Mouse (Mus musculus) mesoderm, embryonic 11.5 days (tissue): ENCODE results near the gene Ssbp3.

Experiments
- DNase-seq: peaks from one replicate; pipeline ENCODE4 v3.0.0-alpha.2; 2012; ENCODE audit warnings: low read depth, low spot score

Gene Ssbp3

DNA sequence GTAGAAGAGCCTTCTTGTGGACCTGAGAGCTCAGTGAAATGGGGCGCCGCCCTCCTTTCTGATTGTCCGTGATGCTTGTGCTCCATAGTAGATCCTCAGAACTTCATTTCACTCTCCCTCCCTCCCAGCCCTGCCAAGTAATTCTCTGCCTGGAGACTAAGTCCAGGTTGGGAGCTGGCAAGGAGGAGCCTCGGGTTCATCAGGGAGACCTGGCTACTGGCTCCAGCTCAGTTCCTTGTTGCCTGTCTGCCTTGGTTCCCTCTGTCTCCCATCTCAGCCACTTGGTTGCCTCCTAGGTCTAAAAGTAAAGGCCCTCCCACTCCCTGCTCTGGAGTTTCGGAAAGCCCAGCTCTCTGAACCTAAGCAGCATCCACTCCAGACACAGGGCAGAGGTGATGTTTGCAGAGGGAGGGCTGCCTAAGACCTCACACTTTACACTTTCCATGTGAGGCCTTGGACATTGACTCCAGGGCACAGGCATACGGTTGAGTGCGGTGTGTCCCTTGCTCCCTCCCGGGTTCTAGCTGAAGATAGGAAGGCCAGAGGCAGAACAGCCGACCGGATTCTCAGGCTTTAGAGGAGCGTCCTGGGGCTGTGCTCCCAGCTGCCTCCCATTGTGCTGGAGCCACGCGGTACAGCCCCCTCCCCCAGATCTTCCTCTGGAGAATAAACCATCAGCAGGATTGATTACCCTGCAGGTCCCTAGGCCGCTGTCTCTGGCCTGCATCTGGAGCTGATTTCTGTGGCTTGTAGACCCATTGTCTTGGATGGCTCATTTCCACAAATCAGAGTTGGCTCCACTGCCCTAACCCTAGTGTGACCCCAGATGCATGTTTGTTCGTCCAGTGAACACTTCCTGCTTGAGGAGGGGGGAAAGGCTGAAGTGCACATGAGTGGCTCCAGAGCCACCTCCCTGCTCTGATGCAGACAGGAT, 75.7 kb downstream of the Ssbp3 start:
- peak; percentile 81 for DNase-seq

DNA sequence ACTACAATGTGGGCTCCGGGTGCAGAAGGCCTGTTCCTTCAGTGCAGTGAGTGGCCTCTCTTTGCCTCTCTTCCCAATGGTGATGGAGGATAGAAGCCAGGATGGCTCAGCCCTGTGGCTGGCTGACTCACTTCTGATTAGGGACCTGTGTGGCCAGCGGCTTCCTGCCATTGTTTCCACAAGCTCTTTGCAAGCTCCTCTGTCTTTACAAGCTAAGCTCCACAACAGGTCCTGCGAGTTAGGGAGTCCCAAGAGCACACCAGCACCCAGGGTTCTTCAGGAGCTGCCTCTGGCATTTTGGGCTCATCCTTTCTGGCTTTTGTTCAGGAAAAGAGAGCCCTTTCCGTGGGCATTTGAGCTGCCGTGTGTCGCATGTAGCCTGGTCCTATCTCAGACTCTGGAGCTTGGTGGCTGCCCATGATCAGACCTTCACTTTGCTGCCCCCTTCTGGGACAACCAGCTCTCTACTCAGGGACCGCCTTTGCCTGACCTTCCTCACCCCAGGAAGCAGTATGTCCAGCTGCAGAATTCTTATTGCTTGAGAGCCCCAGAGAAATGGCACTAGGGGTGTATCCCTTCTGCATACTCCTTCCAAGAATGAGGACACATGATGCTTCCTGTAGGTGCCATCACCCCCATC, 77.3 kb downstream of the Ssbp3 start:
- DNase-seq = peak; percentile 72

DNA sequence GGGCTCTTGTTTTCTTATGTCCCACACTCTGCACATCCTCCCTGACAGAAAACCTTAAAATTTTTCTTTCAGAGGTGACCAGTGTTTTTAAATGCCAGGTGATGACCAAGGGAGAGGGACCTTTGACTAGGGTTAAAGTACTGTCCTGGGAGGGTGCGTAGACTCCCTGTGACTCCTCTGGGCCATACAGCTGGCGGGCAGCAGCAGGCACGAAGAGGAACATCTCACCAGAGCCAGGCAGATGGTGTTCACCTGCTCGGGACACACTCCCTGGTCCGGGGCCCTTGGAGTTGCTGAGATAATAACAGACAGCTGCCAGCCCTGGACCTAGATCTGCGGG, 78.4 kb downstream of the Ssbp3 start:
- DNase-seq = no peak

DNA sequence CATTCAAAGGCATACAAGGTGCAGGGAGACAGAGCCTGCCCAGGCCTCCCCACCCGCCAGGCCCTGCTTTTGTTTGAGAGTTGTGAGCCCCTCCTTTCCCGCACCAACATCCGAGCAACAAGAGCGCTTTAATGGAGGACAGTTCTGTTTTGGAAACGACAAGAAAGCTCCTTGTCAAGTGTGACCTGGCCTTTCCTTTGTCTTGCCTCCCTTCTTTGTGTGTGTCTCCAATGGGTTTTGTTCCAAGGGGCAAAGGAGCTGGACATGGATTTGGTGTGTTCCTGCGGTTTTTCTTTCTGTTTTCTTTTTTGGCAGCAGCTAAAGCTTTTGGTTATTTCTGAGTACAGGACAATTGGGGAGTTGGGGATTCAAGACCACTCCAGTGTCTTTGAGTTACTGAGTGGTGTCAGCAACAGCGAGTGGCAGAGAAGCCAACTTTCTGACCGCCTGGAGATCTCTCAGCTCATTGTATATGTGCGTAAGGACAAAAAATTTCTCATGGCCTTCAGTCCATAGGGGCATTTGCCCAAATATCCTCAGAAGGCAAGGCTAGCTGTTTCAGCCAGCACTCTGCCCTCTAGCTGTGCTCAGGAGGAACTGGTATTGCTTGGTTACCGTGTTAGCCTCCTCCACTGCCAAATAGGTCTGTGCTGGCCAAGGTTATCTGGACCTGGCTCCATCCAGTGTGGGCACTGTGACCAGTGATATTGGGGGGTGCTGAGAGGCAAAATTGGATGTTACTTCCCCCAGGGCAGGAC, 78.9 kb downstream of the Ssbp3 start:
- peak; percentile 58 for DNase-seq

DNA sequence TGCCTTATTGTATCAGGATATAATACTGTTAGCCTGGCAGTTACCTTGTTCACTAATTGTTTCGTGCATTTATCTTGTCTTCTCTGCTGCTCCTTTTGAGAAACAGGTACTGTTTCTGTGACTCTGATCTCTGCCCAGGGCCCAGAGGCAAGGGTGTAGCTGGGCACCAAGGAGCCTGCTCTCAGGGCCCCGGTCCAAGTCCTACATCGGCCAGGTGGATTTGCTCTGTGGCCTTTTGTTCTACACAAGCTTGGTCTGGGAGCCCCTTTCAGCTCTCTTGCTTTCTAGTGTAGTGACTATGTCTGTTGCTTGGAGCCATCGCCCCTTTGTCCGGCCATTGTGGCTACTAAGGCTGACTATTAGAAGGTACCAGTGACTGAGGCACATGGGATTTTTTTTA, 82.6 kb downstream of the Ssbp3 start:
- DNase-seq = no peak

DNA sequence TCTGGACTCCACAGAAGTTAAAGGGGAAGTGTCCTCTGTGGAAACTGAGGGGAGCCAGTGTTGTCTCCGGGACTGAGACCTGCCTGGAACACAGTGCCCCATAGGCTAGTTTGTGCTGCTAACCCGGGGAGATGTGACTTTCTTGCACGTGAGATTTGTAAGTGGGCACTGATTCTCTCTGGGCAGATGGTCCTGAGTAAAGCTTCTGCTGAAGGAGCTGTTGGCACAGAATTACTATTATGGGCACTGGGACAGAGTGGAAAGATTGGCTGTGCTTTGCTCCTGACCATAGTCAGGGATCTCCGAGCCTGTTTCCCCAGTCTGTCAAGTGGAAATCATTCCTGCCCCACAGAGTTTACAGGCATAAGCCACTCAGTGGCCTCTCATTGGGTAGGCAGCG, 83.8 kb downstream of the Ssbp3 start:
- no peak for DNase-seq

DNA sequence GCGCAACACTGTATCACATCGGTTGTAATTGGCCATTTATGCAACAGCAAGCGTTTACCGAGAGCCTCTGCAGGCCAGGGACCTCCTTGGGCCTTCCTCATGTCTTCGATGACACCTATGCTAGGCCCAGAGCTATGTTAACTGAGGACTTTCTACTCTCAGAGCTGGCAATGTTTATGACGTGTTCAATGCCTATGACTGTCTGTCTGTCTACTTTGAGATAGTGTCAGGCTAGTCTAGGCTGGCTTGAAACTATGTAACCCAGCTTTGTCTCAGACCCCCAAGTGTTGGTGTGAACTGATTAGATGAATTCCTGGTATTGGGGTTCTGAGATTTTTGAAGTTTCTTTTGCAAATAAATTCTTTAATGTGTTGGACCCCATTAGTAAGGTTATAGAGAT, 84.6 kb downstream of the Ssbp3 start:
- DNase-seq = no peak

DNA sequence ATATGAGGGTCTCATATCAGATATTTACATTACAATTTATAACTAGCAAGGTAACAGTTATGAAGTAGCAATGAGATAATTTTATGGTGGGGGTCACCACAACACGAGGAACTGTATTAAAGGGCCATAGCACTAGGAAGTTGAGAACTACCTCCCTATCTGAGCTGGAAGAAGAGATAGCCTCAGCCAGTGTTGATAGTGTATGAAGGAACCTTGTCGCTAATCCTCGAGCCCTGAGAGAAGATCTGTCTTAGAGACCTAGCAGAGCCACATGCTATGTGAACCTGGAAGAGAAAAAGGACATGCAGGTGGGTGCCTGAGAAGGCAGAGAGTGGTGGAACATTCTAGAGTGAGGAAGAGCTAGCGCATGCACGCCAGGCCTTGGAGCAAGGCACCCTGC, 85.0 kb downstream of the Ssbp3 start:
- no peak for DNase-seq

DNA sequence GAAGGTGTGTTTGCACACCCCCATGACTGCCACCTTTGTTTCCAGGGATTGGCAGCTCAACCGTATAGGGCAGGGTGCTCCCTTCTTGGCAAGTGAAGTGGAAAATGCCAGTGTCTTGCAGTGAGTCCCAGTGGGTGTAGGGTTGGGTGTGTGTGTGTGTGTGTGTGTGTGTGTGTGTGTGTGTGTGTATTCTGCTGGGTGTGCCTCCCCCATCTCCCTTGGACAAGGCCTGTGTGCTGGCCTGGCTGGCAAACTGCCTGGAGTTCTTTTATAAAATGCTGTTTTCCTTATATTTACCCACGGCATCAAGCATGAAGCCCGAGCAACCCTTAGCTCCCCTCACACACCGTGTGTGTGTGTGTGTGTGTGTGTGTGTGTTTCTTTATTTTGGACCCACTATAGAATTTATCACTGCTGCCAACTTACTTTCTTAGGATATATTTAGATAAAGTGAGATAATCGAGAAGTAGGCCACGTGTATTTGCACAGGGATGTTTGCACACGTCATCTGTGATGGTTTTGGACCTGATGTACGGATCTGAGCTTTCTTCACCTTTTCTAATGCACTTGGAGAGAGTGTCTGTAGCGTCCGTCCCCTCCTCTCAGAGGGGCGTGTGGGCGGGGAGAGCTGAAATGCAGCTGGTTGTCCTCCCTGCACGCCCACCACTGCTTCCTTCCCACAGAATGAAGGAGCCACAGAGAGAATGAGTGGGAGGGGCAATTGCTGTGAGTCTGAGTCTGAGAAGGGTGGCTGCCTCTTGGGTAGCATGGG, 86.0 kb downstream of the Ssbp3 start:
- no peak for DNase-seq

DNA sequence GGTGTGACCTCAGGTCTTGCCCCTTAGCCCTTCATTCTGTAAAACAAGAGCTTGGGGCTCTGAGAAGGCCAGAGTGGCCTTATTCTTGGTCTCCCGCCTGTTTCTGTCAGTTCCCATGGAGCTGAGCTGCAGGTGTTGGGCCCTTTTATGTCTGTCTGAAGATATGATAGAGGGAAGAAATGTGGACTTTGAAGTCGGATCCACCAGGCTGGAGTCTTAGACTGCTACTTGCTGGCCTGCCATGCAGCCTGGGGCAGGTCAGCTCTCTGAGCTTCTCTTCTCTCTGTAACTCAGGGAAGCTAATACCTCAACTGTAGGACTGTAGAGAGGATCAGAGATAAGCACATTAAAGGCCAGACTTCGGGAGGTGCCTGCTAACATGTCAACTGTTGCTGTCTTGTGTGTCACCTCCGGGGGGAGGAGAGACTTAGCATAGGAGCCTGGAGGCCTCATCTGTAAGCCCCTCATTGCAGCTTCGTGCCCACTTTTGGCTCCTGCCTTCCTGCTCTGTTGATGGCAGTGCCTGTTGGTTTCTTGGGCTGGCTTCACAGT, 90.8 kb downstream of the Ssbp3 start:
- no peak for DNase-seq

DNA sequence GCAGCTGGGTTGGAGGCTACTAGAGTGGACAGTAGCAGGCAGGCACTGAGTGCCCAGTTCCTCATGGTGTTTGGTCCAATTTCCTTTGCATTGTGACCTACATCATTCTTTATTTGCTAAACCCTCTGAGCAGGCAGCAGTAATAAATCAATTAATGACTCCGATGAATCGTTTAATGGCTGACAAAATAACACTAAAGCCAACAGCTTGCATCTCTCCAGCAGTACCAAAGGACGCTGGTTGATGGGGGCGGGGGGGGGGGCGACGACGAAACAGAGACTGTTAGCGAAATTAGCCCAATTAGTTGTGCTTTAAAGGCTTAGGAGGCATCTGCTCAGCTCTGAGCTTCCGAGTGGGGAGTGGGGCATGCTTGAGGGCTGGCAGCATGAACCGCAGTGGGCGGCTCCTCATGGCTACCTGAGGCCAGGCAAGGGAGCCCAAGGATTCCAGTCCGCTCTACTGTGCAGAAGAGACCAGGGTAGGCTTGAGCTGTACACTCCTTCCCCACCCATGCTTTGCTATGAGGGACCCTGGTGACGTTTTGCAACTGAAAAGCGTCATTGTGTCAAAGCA, 91.5 kb downstream of the Ssbp3 start:
- DNase-seq = no peak

DNA sequence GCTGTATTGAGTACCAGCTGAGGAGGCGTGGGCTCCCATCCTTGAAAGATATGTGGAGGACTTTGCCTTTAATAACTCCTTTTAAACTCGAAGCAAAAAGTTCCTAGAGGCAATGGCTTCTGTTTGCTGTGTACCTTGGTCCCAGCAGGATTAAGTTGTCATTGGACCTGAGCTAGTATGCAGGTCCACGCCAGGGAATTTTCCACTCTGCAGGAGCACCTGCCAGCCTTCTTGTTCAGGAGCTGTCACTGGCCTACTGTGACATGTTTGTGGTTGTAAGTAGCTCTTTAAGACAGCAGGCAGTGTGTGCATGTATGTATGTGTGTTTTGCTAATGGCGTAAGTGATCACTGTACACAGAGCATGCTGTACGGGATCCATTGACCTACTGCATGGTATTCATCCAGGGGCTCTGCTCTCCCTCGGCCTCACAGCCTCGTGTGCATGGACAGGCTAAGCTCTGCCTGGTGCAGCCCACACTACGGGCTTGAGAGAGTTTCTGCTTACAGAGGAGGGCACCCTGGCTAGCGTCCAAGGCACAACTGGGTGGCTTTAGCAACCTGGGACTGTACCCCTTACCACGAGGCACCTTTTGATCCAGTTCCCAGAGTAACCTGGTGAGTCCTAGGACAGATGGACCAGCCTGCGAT, 92.1 kb downstream of the Ssbp3 start:
- DNase-seq = no peak

DNA sequence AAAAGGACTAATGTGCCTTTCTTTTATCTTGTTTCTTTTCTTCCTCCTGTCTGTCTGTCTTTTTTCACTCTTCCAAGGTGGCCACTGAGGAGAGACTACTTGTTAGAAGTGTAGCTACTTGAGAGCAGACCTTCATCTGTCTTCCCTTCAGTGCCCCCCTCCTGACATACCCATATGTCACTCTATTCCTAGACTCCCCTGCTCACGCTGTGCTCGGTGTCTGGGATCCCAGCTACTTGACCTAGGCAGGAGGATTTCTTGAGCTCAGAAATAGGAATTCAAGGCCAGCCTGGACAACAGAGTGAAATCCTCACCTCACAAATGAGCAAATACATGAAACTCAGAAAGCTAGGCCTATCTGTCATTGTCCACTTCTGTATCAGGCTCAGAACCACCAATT, 92.7 kb downstream of the Ssbp3 start:
- no peak for DNase-seq

DNA sequence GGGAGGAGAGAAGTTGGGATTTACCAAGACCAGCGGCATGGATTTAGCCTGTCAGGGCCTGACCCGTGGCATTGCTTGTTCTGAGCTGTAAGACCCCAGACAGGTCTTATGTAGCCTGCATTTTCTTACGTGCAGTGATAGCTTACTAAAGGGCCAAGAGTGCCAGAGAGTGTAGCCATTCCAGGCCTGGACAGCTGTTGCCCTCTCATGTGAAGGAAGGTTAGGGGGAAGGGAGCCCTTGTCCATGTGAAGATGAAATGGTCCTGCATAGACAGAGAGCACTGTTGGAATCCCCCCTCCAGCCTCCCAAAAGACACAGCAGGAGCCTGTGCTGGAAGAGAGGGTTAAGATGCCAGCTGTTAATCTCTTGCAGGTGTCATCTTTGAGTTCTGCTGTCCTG, 93.3 kb downstream of the Ssbp3 start:
- no peak for DNase-seq

DNA sequence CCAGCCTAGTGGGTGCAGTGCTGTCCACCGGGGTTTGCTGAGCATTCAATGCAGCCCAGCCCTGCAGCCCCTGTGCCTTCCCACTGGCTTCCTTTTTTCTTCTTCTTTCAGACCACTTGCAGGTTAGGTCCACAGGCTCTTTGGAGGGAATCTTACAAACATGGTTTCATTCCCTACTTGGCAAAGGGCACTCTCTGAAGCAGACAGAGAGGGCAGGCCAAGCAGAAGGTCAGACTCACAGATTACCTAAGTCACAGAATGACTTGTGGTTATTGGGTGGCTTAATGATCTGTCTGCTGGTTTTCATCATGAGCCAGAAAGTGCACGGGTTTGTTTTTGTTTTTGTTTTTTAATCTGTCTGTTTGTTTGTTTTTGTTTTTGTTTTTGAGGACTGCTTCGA, 93.8 kb downstream of the Ssbp3 start:
- DNase-seq = no peak

DNA sequence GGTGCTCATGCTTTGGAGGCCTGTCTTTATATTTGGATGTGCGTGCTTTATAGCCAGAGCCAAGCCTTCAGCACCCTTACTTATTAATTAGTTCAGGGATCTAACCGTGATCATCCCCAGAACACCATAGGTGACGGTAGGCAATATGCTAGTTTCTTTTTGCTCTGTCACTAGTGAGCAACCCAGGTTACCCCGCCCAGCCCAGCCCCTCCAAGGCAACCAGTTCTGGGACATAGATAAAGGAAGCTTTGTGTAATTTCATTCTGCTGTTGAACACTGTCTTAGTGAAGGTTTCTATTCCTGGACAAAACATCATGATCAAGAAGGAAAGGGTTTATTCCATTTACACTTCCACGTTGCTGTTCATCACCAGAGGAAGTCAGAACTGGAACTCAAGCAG, 94.7 kb downstream of the Ssbp3 start:
- DNase-seq = no peak

DNA sequence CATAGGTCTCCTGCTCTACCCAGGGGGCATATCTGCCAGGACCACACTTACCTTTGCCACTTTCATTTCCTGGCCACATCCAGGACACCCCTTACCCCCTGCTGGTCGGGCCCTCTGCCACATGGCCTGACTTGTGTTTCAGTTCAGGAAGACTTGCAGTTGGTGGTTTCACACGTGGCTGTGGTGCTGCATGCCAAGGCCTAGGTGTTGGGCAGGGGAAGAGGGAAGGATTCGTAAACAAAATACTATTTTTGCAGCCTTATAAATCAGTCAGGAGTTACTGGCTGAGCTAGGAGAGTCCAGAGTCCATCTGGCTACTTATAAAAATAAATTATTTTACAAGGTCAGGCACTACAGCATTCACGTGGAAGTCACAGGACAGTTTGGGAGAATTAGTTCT, 95.7 kb downstream of the Ssbp3 start:
- no peak for DNase-seq

DNA sequence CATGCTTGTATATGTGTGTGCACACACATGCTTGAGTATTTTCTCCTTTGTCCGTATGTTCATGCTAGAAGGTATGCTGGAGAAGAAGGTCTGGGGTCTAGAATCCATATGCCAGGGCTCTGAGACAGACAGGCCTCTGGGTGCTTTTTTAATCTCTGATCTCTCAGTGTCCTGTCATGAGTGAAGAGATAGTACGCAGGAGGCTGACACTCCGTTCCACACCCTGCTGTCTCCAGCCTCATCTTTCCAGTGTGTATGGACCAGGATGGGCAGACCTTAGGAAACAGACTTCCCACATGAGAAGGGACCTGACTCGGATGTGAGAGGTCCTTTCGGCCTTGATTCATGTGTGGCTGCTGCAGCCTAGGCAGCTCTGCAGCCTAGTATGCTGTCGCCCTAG, 96.3 kb downstream of the Ssbp3 start:
- DNase-seq = no peak

DNA sequence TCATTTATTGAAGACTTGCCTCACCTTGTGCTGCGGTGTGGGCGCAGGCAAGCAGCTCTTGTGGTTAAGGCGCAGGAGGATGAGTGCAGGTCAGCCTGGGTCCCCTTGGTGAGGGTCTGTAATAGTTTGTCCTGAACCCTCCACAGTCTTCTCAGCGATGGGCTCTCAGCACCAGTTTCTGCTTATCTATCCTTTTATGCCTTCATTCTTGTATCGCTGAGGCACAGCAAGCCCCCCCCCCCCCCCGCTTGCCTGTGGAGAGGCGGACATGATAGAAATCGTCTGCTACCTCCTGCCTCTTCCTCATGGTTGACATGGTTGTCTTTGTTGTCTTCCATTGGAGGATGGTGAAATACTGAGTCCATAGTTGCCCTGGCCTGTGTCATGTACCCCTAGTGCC, 96.9 kb downstream of the Ssbp3 start:
- DNase-seq = no peak

DNA sequence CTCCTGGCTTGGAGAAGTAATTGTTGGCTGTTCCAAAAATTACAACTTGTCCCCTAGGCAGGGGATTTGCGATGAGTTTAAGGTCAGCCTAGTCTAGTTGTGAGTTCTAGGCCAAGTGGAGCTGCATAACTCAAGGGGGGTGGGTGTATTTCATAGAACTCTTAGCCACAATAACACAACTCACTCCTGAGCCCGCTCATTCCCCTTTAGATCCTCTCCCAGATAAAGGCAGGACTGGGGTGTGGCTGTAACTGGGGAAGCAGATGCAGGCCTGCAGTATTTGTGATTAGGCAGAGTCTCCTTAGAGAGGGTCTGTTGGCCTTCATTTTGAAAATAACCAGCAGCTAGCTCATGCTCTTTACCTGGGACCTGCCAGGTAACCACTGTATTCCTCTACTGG, 97.7 kb downstream of the Ssbp3 start:
- no peak for DNase-seq

DNA sequence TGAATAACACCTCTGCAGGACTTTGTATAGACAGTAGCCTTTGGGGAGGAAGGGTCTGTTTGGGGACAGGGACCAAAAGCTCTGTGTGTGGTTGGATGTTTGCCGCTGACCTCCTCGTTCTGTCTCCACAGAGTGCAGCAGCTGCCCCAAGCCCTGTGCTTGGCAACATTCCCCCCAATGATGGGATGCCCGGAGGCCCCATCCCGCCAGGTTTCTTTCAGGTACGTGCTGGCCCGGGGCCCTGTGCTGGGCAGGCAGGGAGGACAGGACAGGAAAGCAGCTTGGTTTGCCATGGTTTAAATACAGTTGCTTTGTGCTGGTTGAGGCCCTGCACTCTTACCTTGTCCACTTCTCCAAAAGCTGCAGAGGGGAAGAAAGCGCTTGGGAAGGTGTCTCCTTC, 99.0 kb downstream of the Ssbp3 start:
- no peak for DNase-seq
